Mouse (Mus musculus) urinary bladder, adult 2 months (tissue): ENCODE results near the gene Cd300lg. TPM values are rescaled to one million over a fixed set of nuclear protein-coding genes. Genes with fewer than 3 reads are reported as not detected.

Source experiments
- DNase-seq: peaks from one replicate; pipeline ENCODE4 v3.0.0; 2022; ENCODE audit warnings: low spot score
- polyA plus RNA-seq: library from polyadenylated mRNA; depleted of rRNA; stranded (reverse); fragments of >200 nt; gene quantifications from 2 replicates; pipeline ENCODE4 v1.2.3, GENCODE M21; 2012

Gene Cd300lg
- polyA plus RNA-seq, 1 experiment: 15.3 TPM

DNA sequence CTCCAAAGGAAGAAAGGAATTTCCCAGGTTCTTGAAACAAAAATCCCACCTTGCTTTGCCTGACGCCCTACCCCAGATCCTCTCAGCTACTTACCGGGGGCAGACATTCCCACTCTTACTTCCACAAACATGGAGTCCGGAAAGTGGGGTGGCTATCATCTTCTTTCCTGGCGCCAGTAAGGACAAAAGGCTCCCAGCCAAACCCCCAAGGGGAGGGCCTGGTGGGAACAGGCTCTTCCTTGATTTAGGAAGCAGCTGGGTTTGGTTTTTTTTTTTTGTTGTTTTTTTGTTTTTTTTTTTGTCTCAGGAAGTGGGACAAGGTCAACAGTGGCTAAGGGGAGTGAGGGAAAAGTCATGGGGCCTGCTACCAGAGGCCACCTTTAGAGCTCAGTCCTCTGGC lies 10.2 kb downstream of the Cd300lg start:
- DNase-seq: no peak

GRCm38 (mm10) chr11:102051954-102052353 lies 10.6 kb downstream of the Cd300lg start:
- DNase-seq: no peak

- no peak for DNase-seq
Observed at GRCm38 (mm10) chr11:102052697-102053096, 11.4 kb downstream of the Cd300lg start.

DNA sequence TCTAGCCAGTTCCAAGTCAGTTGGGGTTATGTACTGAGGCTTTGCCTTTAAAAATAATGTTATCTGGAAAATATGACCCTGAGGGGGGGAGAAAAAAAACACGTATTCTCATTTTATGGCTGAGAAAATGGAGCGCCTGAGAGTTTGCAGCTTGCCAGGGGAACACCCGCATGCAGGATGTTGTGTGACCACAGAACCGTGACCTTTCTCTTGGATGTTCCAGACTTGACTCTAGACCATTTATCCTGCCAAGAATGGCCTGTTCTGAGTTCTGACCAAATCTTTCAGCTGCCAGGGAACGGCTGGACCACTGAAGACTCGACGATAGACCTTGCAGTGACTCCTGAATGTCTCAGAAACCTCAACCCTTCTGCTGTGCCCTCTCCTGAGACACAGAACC lies 11.9 kb downstream of the Cd300lg start:
- DNase-seq: no peak

GRCm38 (mm10) chr11:102053847-102054246 lies 12.5 kb downstream of the Cd300lg start:
- no peak for DNase-seq

- peak; percentile 47 for DNase-seq
Observed at GRCm38 (mm10) chr11:102061236-102061940, 20.1 kb downstream of the Cd300lg start.

DNA sequence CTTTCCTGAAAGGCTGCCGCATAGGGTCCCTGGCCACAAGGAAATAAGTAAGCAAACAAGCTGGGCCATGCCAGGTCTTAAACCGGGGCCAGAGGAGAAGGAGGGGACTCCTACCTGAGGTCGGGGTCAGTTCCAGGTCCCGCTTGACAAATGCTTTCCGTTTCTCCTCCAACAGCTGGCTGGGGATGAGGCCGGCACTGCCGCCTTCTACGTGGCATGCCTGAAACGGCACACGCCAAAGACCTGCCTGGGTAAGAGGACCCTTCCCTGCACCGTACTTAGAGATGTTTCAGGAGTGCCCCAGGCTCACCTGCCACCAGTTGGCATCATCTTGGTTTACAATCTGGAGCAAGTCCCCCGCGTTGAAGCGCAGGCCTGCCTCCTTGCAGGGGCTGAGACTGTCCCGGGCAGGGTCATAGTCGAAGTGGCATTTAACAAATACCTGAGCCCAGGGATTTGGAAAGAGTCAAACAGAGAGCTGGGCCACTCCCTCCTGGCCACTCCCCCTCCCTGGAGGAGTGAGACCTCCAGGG lies 20.7 kb downstream of the Cd300lg start:
- DNase-seq: no peak

- DNase-seq: no peak
Observed at GRCm38 (mm10) chr11:102063076-102063475, 21.8 kb downstream of the Cd300lg start.

DNA sequence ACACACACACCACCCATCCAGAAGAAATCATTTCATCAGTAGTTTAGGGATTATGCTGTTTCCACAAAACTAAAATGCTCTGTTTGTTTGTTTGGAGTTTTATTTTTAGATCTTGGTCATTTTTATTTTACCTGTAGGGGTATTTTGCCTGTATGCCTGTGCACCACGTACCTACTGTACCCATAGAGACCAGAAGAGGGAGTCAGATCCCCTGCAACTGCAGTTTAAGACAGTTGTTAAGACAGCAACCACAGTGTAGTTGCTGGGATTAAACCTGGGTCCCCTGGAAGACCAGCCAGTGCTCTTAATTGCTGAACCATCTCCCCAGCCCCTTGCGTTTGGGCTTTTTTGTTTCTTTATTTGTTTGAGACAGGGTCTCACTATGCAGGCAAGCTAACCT lies 27.7 kb downstream of the Cd300lg start:
- DNase-seq: no peak

GRCm38 (mm10) chr11:102069633-102070032 lies 28.3 kb downstream of the Cd300lg start:
- no peak for DNase-seq

- no peak for DNase-seq
Observed at GRCm38 (mm10) chr11:102070426-102070825, 29.1 kb downstream of the Cd300lg start.

- DNase-seq: no peak
Observed at GRCm38 (mm10) chr11:102072729-102073128, 31.4 kb downstream of the Cd300lg start.

GRCm38 (mm10) chr11:102073722-102074121 lies 32.4 kb downstream of the Cd300lg start:
- DNase-seq: no peak

DNA sequence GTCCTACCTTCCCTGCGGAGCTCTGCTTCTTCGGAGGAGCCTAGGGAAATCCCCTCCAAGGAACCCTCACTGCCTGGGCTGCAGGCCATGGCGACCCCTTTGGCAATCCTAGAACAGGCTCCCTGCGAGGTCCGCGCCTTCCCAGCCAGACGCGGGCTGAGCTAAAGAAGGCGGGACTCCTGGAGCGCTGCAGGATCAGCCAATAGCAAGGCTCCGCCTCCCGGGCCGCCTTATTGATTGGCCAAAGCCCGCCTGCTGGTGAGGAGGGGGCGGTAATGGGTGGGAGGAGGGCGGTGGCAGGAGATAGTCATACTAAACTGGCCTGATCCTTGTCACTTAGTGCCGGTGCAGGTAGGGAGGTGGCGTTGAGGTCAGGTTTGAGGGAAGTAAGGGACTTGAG lies 41.0 kb downstream of the Cd300lg start:
- DNase-seq: no peak

GRCm38 (mm10) chr11:102083193-102083592 lies 41.9 kb downstream of the Cd300lg start:
- no peak for DNase-seq

DNA sequence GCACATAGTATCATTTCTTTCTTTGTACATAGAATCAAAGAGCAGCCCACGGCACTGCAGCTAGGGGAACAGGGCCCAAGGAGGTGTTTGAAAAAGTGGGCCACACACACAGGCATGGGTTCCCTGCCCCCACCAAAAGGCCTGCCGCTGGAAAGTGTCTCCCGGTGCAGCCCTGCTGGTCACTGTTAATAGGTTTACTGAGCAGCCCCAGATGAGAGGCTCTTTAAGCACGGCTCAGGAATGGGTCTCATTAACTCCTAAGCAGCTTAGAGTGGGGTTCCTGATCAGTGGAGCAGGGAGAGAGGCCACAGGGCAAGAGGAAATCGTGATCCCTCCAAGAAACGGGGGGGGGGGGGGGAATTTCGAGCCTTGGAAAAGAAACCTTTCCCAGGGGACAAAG lies 42.9 kb downstream of the Cd300lg start:
- DNase-seq: no peak

DNA sequence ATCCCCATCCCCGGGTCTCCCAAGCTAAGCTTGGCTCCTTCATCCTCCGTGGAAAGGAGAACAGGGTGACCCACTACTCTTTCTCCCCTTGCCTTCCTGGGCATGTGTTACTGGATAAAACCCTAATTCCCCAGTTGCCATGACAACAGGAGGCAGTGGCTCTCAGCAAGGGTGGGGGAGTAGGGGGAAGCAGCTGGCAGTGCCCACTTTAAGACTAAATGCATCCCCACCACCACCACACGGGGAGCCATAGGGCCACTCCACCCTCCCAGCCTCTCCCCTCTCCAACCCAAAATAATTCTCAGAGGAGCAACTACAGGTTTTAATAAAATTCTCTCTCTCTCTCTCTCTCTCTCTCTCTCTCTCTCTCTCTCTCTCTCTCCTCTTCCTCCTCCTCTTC lies 45.0 kb downstream of the Cd300lg start:
- DNase-seq: no peak

DNA sequence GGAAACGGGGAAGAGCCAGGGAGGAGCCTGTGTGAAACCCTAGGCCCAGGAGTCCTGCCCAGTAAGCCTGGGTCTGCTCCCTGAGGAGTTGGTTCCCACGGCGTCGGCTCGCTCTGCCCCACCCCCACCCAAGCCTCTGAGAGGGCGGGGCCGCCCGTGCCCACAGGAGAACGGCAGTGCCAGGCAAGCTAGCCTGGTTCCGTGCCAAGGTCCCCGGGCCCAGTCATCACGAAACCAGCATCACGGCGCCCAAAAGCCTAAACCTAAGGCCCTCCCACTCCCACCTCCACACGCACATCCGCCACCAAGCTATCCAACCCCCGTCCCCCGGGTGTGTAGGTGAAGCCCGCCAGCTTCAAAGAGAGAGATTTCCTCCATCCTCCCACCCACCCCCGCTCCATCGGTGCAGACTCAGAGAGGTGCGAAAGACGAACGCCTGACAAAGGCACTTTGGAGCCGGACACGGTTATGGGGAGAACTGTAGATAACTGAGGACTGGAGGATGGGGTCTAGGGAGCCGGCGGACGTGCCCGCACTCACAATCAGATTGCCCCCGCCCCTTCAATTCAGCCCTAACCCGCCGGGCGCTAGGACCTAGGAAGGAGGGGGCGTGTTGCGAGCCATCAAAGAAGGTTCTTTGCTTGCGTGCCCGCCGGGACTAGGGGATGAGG lies 45.9 kb downstream of the Cd300lg start:
- DNase-seq: peak; percentile 64

DNA sequence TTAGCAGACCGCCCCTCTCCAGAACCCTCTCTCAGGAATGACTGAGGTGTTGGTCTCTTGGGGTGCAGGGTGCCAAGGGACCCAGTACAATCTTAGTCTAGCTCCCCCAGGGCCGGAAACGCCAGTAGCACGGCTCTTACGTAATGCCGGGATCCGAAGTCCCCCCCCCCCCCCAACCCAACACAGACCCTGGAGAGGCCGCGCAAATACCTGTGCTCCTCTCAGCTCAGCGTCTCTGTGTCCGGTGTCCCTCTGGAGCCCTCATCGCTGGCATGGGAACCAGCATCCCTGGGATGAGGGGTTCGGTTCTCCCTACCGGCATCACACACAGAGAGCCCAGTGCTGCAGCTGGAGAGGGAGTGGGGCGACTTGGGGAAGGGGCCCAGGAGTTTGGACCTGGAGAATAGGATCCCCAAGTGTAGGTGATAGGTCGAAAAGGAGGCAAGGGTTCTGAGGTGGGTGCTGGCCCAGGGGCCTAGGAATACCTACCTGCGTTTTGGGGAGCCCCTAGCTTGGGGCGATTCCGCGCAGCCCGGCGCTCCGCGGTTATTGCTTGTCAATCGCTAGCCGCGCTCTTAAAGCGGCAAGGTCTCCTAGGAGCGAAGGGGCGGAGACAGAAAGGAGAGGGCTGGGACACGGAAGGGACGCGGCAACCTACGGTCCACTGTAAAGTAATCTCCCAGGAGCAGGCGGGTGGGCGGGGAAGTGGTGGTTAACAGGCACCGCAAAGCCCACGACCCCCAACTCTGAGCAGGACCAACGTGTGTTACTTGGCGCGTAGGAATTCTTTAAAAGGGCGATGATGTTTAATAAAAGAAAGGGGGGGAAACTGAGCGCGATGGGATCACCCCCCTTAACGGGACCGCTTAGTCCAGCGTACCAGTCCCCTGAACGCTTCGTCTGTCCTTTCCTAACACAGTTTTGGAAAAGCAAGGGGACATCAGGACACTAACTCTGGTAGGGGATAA lies 46.9 kb downstream of the Cd300lg start, which contains the start of gene Mpp2:
Gene Mpp2 (minus strand): TSS at position 585 of the 968 bp plus-strand sequence.
- peak; percentile 57 for DNase-seq

DNA sequence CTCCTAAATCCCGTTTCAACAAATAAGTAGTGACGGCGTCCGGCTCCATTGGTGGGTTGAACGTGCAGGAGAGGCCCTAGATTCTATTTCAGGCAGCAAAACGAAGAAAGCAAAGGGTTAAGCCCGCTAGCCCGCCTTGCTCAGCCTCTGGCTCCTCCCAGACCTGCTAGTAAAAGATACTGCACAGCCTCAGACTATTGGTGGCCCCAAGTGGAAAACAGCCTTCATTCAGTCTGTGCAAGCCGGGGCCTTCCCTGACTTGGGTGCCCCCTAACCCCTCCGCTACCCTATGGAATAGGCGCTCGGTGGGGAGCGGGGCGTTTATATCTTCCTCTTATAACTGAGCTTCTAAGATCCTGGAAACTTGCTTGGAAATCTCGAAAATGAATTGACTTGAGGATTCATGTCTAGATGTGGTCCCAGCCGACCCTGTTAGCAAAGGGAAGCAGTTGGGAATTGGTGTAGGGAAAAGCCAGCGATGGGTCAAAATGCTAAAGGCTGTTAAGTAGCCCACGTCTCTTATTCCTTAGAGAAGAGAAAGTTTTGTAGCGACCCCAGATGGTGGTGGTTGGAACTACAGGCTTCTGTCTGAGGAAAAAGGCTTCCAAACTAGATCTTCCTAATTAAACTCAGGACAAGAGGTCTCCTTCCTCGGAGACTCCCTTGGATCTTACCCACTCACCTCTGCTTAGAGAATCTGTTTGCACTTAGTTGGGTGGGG lies 47.9 kb downstream of the Cd300lg start:
- peak; percentile 35 for DNase-seq

DNA sequence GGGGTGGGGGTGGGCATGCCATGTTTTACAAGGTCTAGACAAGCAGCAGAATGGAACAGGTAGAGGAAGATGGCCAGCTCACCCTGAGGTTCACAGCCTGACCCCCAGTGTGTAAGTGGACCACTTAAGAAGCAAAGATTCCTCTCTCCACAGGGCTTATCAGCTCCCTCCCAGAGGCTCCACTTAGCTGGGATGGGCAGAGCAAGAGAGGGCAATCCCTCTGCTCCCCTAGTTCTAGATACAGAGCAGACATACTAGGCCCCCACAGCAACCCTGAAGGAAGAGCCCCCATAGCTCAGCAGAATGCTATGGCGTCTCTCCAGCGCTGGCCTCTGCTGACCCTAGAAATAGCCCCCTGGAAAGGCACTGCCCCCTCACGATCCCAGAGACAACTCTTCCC lies 54.4 kb downstream of the Cd300lg start:
- no peak for DNase-seq
